Mouse (Mus musculus): ENCODE data around the gene Mybpc2.

DNA sequence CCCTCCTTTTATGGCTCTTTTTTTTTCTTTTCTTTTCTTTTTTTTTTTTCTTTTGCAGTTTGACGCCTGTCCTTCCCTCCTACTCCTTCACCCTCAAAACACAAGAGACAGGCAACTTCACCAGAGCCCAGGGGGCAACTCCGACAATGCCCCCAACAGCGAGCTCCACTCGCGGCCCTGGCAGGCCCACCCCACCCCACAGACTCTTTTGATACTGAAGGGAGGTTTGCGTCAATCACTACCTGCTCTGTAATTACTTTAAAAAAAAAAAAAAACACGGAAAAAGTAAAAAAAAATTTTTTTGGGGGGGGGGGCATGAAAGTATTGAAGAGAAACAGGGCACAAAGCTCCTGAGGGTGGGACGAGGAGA, 61.4 kb downstream of the Mybpc2 start:
- TF ChIP-seq POLR2A (IDR thresholded peaks at IDR 0.05; ENCODE audit: borderline replicate concordance, low read depth, low read length) (no peak), CTCF (IDR thresholded peaks at IDR 0.05; ENCODE audit: low read depth, low read length) (no peak)
